Mouse (Mus musculus): ENCODE data around the gene Gm10972. TPM values are rescaled to one million over a fixed set of nuclear protein-coding genes. Genes with fewer than 3 reads are reported as not detected.
"Not testable (repeated sequence)": the region's sequence is repeated elsewhere in the genome, so short reads cannot be mapped to it uniquely, and the experiment has no call there.

Gene Gm10972
- polyA plus RNA-seq, 1 experiment, result not detected

DNA sequence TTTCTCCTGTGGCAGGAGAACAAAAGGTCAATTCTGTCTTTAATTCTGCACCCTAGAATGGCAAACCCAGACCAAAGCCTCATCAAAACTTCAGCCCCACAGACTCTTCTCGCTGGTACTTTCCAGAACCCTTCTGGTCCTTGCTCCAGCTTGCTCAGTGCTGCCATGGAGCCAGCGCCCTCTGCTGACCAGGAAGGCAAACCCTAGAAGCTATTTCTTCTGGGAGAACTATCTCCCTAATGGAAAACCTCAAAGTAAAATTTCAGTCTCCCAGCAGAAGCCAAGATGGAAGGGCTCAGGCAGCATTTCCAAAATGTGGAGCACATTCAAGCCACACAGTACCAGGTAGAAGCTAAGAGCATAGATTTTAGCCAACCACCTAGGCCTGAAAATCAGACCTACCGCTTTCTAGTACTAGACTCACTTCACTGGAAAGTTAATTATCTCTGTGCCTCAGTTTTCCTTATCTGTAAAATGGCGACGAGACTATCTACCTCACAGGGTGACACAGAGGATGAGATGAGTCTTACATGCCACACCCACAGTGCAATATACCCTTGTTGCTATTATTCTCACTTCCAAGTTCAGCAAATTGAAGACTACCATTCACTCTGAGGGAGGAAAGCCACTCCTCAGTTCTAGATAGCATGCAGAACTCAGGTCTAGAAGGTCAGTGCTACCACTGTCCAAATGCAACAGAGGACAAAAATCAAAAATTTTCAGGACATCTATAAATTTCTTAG, 22.3 kb downstream of the Gm10972 start:
- 0 out of 2 replicates have a peak, but pooled peaks have one; percentile 3 for TF ChIP-seq CTCF (conservative IDR thresholded peaks at IDR 0.05; ENCODE audit: insufficient read depth, insufficient read length, low read depth, low read length)
- H3K4me1 ChIP-seq (ENCODE audit: control insufficient read depth, insufficient read depth, low read length); DNase-seq; H3K36me3 ChIP-seq (ENCODE audit: control insufficient read depth, insufficient read depth, low read length); H3K4me3 ChIP-seq (ENCODE audit: insufficient read depth, low read depth, low read length); H3K27me3 ChIP-seq (replicated peaks; ENCODE audit: control insufficient read depth, insufficient read depth, low read length); H3K27ac ChIP-seq (ENCODE audit: insufficient read depth, low read depth, low read length): not testable (repeated sequence)
- WGBS, result 51% methylated on average over 5 of the region's 5 CpGs

DNA sequence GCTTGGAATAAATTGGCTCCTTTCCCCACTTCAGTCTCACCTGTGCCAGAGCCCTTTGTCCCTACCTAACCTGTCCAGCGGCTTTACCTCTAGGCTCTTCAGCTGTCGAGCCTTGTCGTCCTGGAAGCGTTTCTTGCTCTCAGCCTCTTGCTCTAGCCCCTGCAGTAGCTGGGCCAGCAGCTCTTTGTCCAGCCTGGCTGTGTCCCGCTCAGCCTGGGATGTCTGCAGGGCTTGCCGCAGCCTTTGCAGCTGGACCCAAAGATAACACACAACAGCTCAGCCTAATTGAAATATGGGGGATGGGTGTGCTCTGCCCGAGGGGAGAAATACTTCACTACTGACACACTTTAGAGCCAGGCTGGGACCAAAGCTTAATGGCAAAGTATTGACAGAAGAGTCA, 23.0 kb downstream of the Gm10972 start:
- H3K4me1 ChIP-seq (ENCODE audit: control insufficient read depth, insufficient read depth, low read length); H3K27me3 ChIP-seq (replicated peaks; ENCODE audit: control insufficient read depth, insufficient read depth, low read length); H3K27ac ChIP-seq (ENCODE audit: insufficient read depth, low read depth, low read length); H3K4me3 ChIP-seq (ENCODE audit: insufficient read depth, low read depth, low read length); DNase-seq; H3K36me3 ChIP-seq (ENCODE audit: control insufficient read depth, insufficient read depth, low read length): not testable (repeated sequence)
- 30% methylated on average over 7 of the region's 7 CpGs for WGBS

DNA sequence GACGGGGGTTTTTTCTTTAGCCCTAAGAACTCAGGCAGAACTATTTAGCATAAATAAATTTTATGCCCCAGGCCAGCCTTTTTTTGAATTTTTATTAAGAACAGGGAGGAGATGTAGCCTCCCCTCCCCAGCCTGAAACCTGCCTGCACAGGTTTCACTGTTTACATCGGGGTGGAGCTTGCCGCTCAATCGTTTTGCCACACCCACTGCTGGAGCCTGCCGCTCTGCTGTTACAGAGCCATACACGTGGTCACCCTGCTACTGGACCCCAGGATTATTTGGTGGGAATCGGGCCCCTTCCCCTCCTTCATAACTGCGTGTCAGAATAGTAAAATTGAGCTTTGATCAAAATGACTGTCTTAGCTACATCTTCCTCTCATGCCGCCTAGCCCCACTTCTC, 32.2 kb downstream of the Gm10972 start:
- not testable (repeated sequence) for H3K36me3 ChIP-seq (ENCODE audit: control insufficient read depth, insufficient read depth, low read length); H3K4me3 ChIP-seq (ENCODE audit: insufficient read depth, low read depth, low read length); H3K27me3 ChIP-seq (replicated peaks; ENCODE audit: control insufficient read depth, insufficient read depth, low read length)
- WGBS, result 62% methylated on average over 9 of the region's 9 CpGs
- H3K4me1 ChIP-seq (ENCODE audit: control insufficient read depth, insufficient read depth, low read length), result peaks cover 13% of the 10 kb centered on the region; the same call in 1 of the 2 replicates
- H3K27ac ChIP-seq (ENCODE audit: insufficient read depth, low read depth, low read length), result peak overlapping the region; percentile 38; the same call in 1 of the 2 replicates
- DNase-seq, result peak; percentile 47

DNA sequence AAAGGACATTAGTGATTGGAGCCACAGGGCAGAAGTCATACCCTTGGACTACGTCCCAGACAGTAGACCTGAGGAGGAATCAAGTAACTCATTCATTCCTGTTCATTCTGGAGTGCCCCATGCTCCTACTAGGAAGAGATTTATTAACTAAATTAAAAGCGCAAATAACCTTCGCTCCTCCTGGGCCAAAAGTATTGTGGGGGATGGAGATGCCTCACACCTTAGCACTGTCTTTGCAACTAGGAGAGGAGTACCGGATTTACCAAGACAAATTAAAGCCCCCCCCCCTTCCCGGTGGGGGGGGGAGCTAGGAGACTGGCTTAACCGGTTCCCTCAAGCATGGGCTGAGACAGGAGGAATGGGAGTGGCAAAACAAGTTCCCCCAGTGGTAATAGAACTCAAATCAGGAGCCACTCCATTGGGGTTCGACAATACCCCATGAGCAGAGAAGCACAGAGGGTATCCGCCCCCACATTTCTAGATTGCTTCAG, 36.5 kb downstream of the Gm10972 start:
- no peak for TF ChIP-seq POLR2A (IDR thresholded peaks at IDR 0.05; ENCODE audit: low read depth, low read length)
- no peak for TF ChIP-seq CTCF (conservative IDR thresholded peaks at IDR 0.05; ENCODE audit: insufficient read depth, insufficient read length, low read depth, low read length)
- Histone ChIP-seq H3K27ac (ENCODE audit: insufficient read depth, low read depth, low read length) (peak overlapping the region; percentile 91), H3K27me3 (replicated peaks; ENCODE audit: control insufficient read depth, insufficient read depth, low read length) (no peaks in the 10 kb centered on the region), H3K4me3 (ENCODE audit: insufficient read depth, low read depth, low read length) (no peak overlapping the region), H3K36me3 (ENCODE audit: control insufficient read depth, insufficient read depth, low read length) (no peaks in the 10 kb centered on the region), H3K4me1 (ENCODE audit: control insufficient read depth, insufficient read depth, low read length) (peaks cover 15% of the 10 kb centered on the region; the same call in 1 of the 2 replicates)
- 29% methylated on average over 8 of the region's 8 CpGs for WGBS
- DNase-seq, result peak; percentile 88

GRCm38 (mm10) chr3:94680032-94680431, 37.1 kb downstream of the Gm10972 start:
- WGBS, result 71% methylated on average over 12 of the region's 12 CpGs
- H3K4me3 ChIP-seq (ENCODE audit: insufficient read depth, low read depth, low read length); H3K27me3 ChIP-seq (replicated peaks; ENCODE audit: control insufficient read depth, insufficient read depth, low read length); H3K36me3 ChIP-seq (ENCODE audit: control insufficient read depth, insufficient read depth, low read length): not testable (repeated sequence)
- Histone ChIP-seq H3K27ac (ENCODE audit: insufficient read depth, low read depth, low read length) (peak overlapping the region; percentile 91), H3K4me1 (ENCODE audit: control insufficient read depth, insufficient read depth, low read length) (peaks cover 15% of the 10 kb centered on the region; the same call in 1 of the 2 replicates)
- DNase-seq, result peak; percentile 45

DNA sequence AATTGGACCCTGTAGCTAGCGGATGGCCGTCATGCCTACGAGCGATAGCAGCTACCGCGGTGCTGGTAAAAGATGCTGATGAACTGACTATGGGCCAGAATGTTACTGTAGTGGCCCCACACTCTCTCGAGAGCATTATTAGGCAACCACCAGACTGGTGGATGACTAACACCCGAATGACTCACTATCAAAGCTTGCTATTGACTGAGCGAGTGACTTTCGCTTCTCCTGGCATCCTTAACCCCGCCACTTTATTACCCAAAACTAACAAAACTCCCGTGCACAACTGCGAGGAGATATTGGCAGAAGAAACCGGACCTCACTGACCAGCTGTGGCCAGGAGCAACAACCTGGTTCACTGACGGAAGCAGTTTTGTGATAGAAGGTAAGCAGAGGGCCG, 37.9 kb downstream of the Gm10972 start:
- H3K36me3 ChIP-seq (ENCODE audit: control insufficient read depth, insufficient read depth, low read length), result no peaks in the 10 kb centered on the region
- WGBS, result 75% methylated on average over 16 of the region's 16 CpGs
- no peak for DNase-seq
- H3K4me3 ChIP-seq (ENCODE audit: insufficient read depth, low read depth, low read length), result no peak overlapping the region
- H3K27me3 ChIP-seq (replicated peaks; ENCODE audit: control insufficient read depth, insufficient read depth, low read length), result no peaks in the 10 kb centered on the region
- H3K27ac ChIP-seq (ENCODE audit: insufficient read depth, low read depth, low read length), result no peak overlapping the region
- peaks cover 15% of the 10 kb centered on the region; the same call in 1 of the 2 replicates for H3K4me1 ChIP-seq (ENCODE audit: control insufficient read depth, insufficient read depth, low read length)
- TF ChIP-seq CTCF (conservative IDR thresholded peaks at IDR 0.05; ENCODE audit: insufficient read depth, insufficient read length, low read depth, low read length), result no peak
- TF ChIP-seq POLR2A (IDR thresholded peaks at IDR 0.05; ENCODE audit: low read depth, low read length), result no peak

GRCm38 (mm10) chr3:94683646-94684045, 40.7 kb downstream of the Gm10972 start:
- H3K36me3 ChIP-seq (ENCODE audit: control insufficient read depth, insufficient read depth, low read length), result no peaks in the 10 kb centered on the region
- 79% methylated on average over 6 of the region's 6 CpGs for WGBS
- DNase-seq, result no peak
- no peak overlapping the region for H3K4me3 ChIP-seq (ENCODE audit: insufficient read depth, low read depth, low read length)
- peaks cover 8% of the 10 kb centered on the region; the same call in 1 of the 2 replicates for H3K4me1 ChIP-seq (ENCODE audit: control insufficient read depth, insufficient read depth, low read length)
- H3K27ac ChIP-seq (ENCODE audit: insufficient read depth, low read depth, low read length), result no peak overlapping the region
- H3K27me3 ChIP-seq (replicated peaks; ENCODE audit: control insufficient read depth, insufficient read depth, low read length), result no peaks in the 10 kb centered on the region
- no peak for TF ChIP-seq CTCF (conservative IDR thresholded peaks at IDR 0.05; ENCODE audit: insufficient read depth, insufficient read length, low read depth, low read length)
- no peak for TF ChIP-seq POLR2A (IDR thresholded peaks at IDR 0.05; ENCODE audit: low read depth, low read length)

GRCm38 (mm10) chr3:94685989-94686772, 43.3 kb downstream of the Gm10972 start:
- not testable (repeated sequence) for H3K4me1 ChIP-seq (ENCODE audit: control insufficient read depth, insufficient read depth, low read length); H3K4me3 ChIP-seq (ENCODE audit: insufficient read depth, low read depth, low read length); DNase-seq; H3K36me3 ChIP-seq (ENCODE audit: control insufficient read depth, insufficient read depth, low read length); H3K27me3 ChIP-seq (replicated peaks; ENCODE audit: control insufficient read depth, insufficient read depth, low read length); H3K27ac ChIP-seq (ENCODE audit: insufficient read depth, low read depth, low read length)
- 92% methylated on average over 8 of the region's 8 CpGs for WGBS

DNA sequence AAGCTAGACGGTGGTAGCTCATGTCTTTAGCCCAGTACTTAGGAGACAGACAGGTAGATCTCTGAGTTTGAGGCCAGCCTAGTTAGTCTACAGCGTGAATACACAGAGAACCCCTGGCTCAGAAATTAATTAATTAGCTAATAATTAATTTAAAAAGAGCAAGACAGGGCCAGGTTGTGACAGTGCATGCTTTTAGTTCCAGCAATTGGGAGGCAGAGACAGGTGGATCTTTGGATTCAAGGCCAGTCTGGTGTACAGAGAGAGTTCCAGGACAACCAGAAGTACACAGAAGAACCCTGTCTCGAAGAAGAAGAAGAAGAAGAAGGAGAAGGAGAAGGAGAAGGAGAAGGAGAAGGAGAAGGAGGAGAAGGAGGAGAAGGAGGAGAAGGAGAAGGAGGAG, 45.8 kb downstream of the Gm10972 start:
- H3K27me3 ChIP-seq (replicated peaks; ENCODE audit: control insufficient read depth, insufficient read depth, low read length); H3K27ac ChIP-seq (ENCODE audit: insufficient read depth, low read depth, low read length); H3K36me3 ChIP-seq (ENCODE audit: control insufficient read depth, insufficient read depth, low read length); H3K4me1 ChIP-seq (ENCODE audit: control insufficient read depth, insufficient read depth, low read length); H3K4me3 ChIP-seq (ENCODE audit: insufficient read depth, low read depth, low read length): not testable (repeated sequence)
- WGBS, result 46% methylated on average over 3 of the region's 3 CpGs
- peak; percentile 79 for DNase-seq

GRCm38 (mm10) chr3:94689195-94689594, 46.3 kb downstream of the Gm10972 start:
- 69% methylated on average over 1 of the region's 1 CpGs for WGBS
- not testable (repeated sequence) for H3K4me3 ChIP-seq (ENCODE audit: insufficient read depth, low read depth, low read length); H3K27ac ChIP-seq (ENCODE audit: insufficient read depth, low read depth, low read length); H3K36me3 ChIP-seq (ENCODE audit: control insufficient read depth, insufficient read depth, low read length); H3K27me3 ChIP-seq (replicated peaks; ENCODE audit: control insufficient read depth, insufficient read depth, low read length); H3K4me1 ChIP-seq (ENCODE audit: control insufficient read depth, insufficient read depth, low read length); DNase-seq
